Mouse (Mus musculus) erythroblast, embryonic 14.5 days (primary cell): ENCODE data around the gene Wdr83os. TPM values are rescaled to one million over a fixed set of nuclear protein-coding genes. Genes with fewer than 3 reads are reported as not detected.

Source experiments
- H3K27me3 ChIP-seq: 2 replicates; pipeline ENCODE4 v1.6.1; 2012; ENCODE audit warnings: inconsistent platforms; ENCODE audit not compliant: control insufficient read depth
- H3K36me3 ChIP-seq: 2 replicates; pipeline ENCODE4 v1.6.1; 2012; ENCODE audit warnings: mild to moderate bottlenecking, inconsistent platforms; ENCODE audit not compliant: control insufficient read depth
- H3K4me1 ChIP-seq: 2 replicates; pipeline ENCODE4 v1.6.1; 2012; ENCODE audit warnings: inconsistent platforms; ENCODE audit not compliant: control insufficient read depth
- H3K4me3 ChIP-seq: replicated peaks from 2 replicates; pipeline ENCODE3; 2012; ENCODE audit warnings: moderate library complexity, mild to moderate bottlenecking, inconsistent platforms
- H3K9me3 ChIP-seq: 2 replicates; pipeline ENCODE4 v1.6.1; 2012; ENCODE audit warnings: low read length, inconsistent platforms, mixed read lengths; ENCODE audit not compliant: control insufficient read depth
- GATA1 ChIP-seq: IDR thresholded peaks from 2 replicates; pipeline ENCODE4 v1.6.1; 2012; ENCODE audit warnings: low read length, inconsistent platforms, mixed read lengths
- TAL1 ChIP-seq: IDR thresholded peaks from 3 replicates; pipeline ENCODE4 v1.6.1; 2012; ENCODE audit warnings: low read length, inconsistent platforms, mixed read lengths
- polyA plus RNA-seq: library from polyadenylated mRNA; stranded (reverse); fragments of >175 nt; gene quantifications from 2 replicates; pipeline ENCODE4 v1.2.3, GENCODE M21; 2012

The Wdr83os gene
- polyA plus RNA-seq, 1 experiment = 0.28 TPM

DNA sequence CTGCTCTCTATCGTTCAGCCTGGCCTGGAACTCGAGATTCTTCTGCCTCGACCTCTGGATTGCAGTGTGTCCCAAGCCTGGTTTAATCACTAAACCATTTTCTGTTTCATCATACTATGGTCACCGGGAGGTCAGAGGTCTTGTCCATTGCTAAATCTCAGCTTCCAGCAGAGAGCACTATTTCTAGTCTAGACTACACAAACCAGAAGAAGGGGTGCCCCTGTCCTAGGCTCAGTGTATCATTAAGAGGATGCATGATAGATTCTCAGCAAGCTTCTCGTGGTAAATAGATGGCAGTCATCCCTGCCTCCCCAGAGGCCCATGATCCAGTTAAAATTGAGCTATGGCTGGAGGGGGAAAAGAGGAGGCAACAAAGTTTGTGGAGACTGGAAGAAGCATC lies 9.5 kb upstream of the Wdr83os start:
- H3K4me3 ChIP-seq = peak overlapping the region; percentile 80
- no peak for TF ChIP-seq GATA1
- TF ChIP-seq TAL1 = no peak
- H3K27me3 ChIP-seq = no peaks in the 10 kb centered on the region
- peaks cover 49% of the 10 kb centered on the region for H3K4me1 ChIP-seq
- H3K9me3 ChIP-seq = no peaks in the 10 kb centered on the region
- peaks cover 45% of the 10 kb centered on the region for H3K36me3 ChIP-seq

DNA sequence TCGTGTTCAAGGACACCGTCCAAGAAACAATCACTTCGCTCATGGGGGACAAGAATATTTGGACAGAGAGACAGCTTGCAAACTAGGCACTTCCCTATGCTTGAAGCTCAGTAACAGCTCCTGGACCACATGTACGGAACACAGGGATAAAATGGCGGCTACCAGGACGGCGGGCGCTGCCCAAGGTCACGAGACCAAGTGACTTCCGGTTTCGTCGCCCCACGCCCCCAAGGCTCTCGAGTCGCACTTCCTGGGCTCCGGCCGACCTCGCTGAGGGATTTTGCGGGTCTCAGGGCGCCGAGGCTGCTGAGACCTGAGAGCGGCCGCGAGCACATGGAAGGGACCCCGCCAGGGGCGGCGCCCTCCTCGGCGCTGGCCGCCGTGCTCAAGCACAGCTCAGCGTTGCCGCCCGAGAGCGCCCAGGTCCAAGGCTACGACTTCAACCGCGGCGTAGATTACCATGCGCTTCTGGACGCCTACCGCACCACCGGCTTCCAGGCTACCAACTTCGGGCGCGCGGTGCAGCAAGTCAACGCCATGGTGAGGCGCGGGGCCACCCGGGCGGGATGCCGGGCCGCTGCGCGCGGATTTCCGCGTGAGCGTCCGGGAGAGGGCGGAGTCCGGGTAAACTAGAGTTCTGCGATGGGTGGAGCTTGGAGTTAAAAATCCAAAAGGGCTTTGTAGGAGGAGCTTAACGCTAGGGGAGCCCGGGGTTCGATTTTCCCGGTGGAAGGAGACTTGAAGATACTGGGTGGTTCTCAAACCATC lies 8.8 kb upstream of the Wdr83os start, which contains the start of gene Dhps:
TSS of gene Dhps (plus strand) at position 244 of the 768 bp plus-strand sequence.
- H3K9me3 ChIP-seq = no peaks in the 10 kb centered on the region
- H3K4me1 ChIP-seq = peaks cover 55% of the 10 kb centered on the region
- H3K36me3 ChIP-seq = peaks cover 47% of the 10 kb centered on the region
- no peaks in the 10 kb centered on the region for H3K27me3 ChIP-seq
- peak within 1 kb of the TSS; percentile 80 for H3K4me3 ChIP-seq
- TF ChIP-seq TAL1 = no peak
- no peak for TF ChIP-seq GATA1

GRCm38 (mm10) chr8:85072364-85072929 lies 8.1 kb upstream of the Wdr83os start:
- peaks cover 59% of the 10 kb centered on the region for H3K4me1 ChIP-seq
- peak overlapping the region; percentile 80 for H3K4me3 ChIP-seq
- peaks cover 46% of the 10 kb centered on the region for H3K36me3 ChIP-seq
- TF ChIP-seq TAL1 (no peak), GATA1 (no peak)
- H3K27me3 ChIP-seq = no peaks in the 10 kb centered on the region
- no peaks in the 10 kb centered on the region for H3K9me3 ChIP-seq

DNA sequence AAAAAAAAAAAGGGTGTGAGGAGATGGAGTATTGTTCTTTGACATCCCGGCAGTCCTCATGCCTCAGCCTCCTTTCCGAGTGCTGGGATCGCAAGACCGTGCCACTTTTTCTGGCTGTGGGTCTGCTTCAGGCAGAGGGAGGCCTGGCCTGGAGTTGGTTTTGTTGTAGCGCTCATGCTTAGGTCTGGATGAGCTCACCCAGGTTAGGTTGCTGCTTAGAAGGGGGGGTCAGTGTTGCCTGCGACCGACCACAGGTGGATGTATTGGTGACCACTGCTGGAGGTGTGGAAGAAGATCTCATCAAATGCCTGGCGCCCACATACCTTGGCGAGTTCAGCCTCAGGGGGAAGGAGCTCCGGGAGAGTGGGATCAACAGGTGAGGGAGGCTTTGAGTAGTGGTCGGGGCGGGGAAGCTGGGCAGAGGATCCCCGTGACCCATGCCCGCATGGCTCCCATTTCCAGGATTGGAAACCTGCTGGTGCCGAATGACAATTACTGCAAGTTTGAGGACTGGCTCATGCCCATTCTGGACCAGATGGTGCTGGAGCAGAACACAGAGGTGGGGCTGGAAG lies 7.4 kb upstream of the Wdr83os start:
- TF ChIP-seq TAL1 (no peak), GATA1 (no peak)
- H3K36me3 ChIP-seq = peaks cover 49% of the 10 kb centered on the region
- H3K27me3 ChIP-seq = no peaks in the 10 kb centered on the region
- peak overlapping the region; percentile 2 for H3K4me3 ChIP-seq
- no peaks in the 10 kb centered on the region for H3K9me3 ChIP-seq
- H3K4me1 ChIP-seq = peaks cover 59% of the 10 kb centered on the region

GRCm38 (mm10) chr8:85074167-85074566 lies 6.4 kb upstream of the Wdr83os start:
- TF ChIP-seq GATA1 = no peak
- no peak for TF ChIP-seq TAL1
- H3K36me3 ChIP-seq = peaks cover 59% of the 10 kb centered on the region
- peaks cover 66% of the 10 kb centered on the region for H3K4me1 ChIP-seq
- no peaks in the 10 kb centered on the region for H3K9me3 ChIP-seq
- H3K27me3 ChIP-seq = no peaks in the 10 kb centered on the region
- H3K4me3 ChIP-seq = no peak overlapping the region

DNA sequence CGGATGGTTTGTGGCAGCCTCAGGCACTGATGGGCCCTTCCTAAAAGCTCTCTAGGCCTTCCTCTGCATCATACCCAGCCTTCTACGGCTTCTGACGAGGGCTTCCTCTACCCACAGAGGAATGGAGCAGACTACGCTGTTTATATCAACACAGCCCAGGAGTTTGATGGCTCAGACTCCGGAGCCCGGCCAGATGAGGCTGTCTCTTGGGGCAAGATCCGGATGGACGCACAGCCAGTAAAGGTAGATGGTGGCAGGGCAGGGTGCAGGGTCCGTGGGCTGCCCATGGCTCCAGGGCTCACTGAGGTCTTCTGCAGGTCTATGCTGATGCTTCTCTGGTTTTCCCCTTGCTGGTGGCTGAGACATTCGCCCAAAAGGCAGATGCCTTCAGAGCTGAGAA lies 5.9 kb upstream of the Wdr83os start:
- TF ChIP-seq GATA1 (no peak), TAL1 (no peak)
- H3K36me3 ChIP-seq = peaks cover 63% of the 10 kb centered on the region

DNA sequence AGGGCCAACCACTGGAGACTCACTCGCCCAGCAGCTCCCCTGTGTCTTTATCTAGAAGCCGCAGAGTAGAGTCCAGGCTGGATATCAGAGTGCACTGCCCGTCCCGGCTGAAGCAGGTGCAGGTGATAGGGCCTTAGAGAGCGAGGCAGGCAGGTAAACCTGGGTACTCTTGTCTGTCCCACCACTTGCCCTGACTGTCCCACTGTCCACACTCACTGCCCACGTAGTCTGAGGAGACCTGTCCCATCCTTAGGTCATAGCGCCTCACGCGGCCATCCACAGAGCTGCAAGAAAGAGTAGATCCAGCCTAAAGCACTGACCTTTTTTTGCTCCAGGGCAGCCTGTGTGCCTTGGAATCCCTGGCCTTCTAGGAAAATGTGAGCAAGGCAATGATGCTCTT lies 4.5 kb upstream of the Wdr83os start:
- H3K9me3 ChIP-seq = no peaks in the 10 kb centered on the region
- H3K27me3 ChIP-seq = no peaks in the 10 kb centered on the region
- TF ChIP-seq TAL1 (peak; percentile 68), GATA1 (peak; percentile 32; the same call in 1 of the 2 replicates)
- peak overlapping the region; percentile 31 for H3K4me3 ChIP-seq
- H3K4me1 ChIP-seq = peaks cover 73% of the 10 kb centered on the region
- H3K36me3 ChIP-seq = peaks cover 60% of the 10 kb centered on the region

More for the DNA sequence above, 5.9 kb upstream of the Wdr83os start:
- Histone ChIP-seq H3K4me3 (no peak overlapping the region), H3K27me3 (no peaks in the 10 kb centered on the region), H3K4me1 (peaks cover 70% of the 10 kb centered on the region), H3K9me3 (no peaks in the 10 kb centered on the region)

DNA sequence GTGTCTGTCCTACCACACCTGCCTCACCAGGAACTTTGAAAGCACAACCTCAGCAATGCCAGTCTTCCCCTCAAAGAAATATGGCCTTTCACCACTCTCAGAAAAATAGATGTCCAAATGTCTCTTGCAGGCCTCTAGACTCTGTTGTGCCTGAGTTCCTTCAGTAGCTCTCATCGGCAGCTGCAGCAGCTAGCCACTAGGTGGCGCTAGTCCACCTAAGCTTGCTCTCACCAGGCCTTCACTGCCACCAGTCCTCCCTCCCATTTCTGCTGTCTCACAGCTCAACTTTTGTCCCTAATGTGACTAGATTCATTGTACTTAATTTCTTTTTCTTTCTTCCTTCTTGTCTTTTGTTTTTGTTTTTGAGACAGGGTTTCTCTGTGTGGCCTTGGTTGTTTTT lies 3.5 kb upstream of the Wdr83os start:
- Histone ChIP-seq H3K27me3 (no peaks in the 10 kb centered on the region), H3K36me3 (peaks cover 60% of the 10 kb centered on the region), H3K9me3 (no peaks in the 10 kb centered on the region), H3K4me3 (no peak overlapping the region), H3K4me1 (peaks cover 76% of the 10 kb centered on the region)
- TF ChIP-seq GATA1 = no peak

GRCm38 (mm10) chr8:85080214-85080531 lies 367 bp upstream of the Wdr83os start:
- Histone ChIP-seq H3K36me3 (peaks cover 40% of the 10 kb centered on the region), H3K4me1 (peaks cover 75% of the 10 kb centered on the region), H3K9me3 (no peaks in the 10 kb centered on the region), H3K27me3 (no peaks in the 10 kb centered on the region), H3K4me3 (peak overlapping the region; percentile 85)
- TF ChIP-seq TAL1 (no peak), GATA1 (no peak)
